Mouse (Mus musculus) stomach, embryonic 16.5 days (tissue): Measurements from ENCODE around the gene Capn7. TPM values are rescaled to one million over a fixed set of nuclear protein-coding genes. Genes with fewer than 3 reads are reported as not detected.
A peak's percentile ranks its signal among the peaks of the same experiment; 100 is the strongest.

Experiments used
- ATAC-seq: fragments of 200-750 bp; cut with Nextera tagmentation; 2 replicates; pipeline ENCODE4 v1.8.0; 2017; ENCODE audit warnings: moderate number of reproducible peaks, moderate TSS enrichment; ENCODE audit not compliant: insufficient read depth, low FRiP score
- H3K27ac ChIP-seq: fragments of 300-500 bp; sonication (generic); 2 replicates; pipeline ENCODE4 v1.5.1; 2014; ENCODE audit warnings: low read length
- H3K27me3 ChIP-seq: fragments of 300-500 bp; sonication (generic); 2 replicates; pipeline ENCODE4 v1.6.1; 2014; ENCODE audit warnings: low read length, control low read depth, mixed read lengths; ENCODE audit not compliant: control insufficient read depth, insufficient read depth
- H3K36me3 ChIP-seq: fragments of 300-500 bp; sonication (generic); 2 replicates; pipeline ENCODE4 v1.6.1; 2014; ENCODE audit warnings: low read length; ENCODE audit not compliant: control insufficient read depth, insufficient read depth
- H3K4me1 ChIP-seq: fragments of 300-500 bp; sonication (generic); 2 replicates; pipeline ENCODE4 v1.6.1; 2014; ENCODE audit warnings: low read length, control low read depth, mixed read lengths; ENCODE audit not compliant: control insufficient read depth, insufficient read depth
- H3K4me2 ChIP-seq: fragments of 300-500 bp; sonication (generic); 2 replicates; pipeline ENCODE4 v1.6.1; 2014; ENCODE audit warnings: low read depth, low read length, mixed read lengths
- H3K4me3 ChIP-seq: fragments of 300-500 bp; sonication (generic); replicated peaks from 2 replicates; pipeline ENCODE4 v1.5.1; 2014; ENCODE audit warnings: mild to moderate bottlenecking, low read length
- H3K9ac ChIP-seq: fragments of 300-500 bp; sonication (generic); 2 replicates; pipeline ENCODE4 v1.6.1; 2014; ENCODE audit warnings: low read length
- H3K9me3 ChIP-seq: fragments of 300-500 bp; sonication (generic); replicated peaks from 2 replicates; pipeline ENCODE4 v1.6.1; 2016; ENCODE audit warnings: low read length, control low read depth; ENCODE audit not compliant: control insufficient read depth
- WGBS: fragments of 180-500 bp; shearing (Covaris S2); extraction: QIAGEN DNeasy Blood & Tissue Kit; methylation state at CpG from one replicate; pipeline ENCODE4 v1.1.7; 2014; 5-methylcytosine and 5-hydroxymethylcytosine counted together
- polyA plus RNA-seq: library from polyadenylated mRNA; unstranded; fragments of >200 nt; fragmentation: Nextera tagmentation; extraction: Ambion mirVana; gene quantifications from 2 replicates; pipeline ENCODE4 v1.2.1, GENCODE M21; 2015

Capn7 gene
- polyA plus RNA-seq, 1 experiment from 2014 or later: 35.7 TPM

GRCm38 (mm10) chr14:31392873-31393545, 56.6 kb downstream of the Capn7 start:
- 67% methylated on average over 8 of the region's 8 CpGs for WGBS
- Histone ChIP-seq H3K4me1 (peaks cover 12% of the 10 kb centered on the region), H3K4me2 (no peak overlapping the region), H3K9ac (no peak overlapping the region), H3K27ac (no peak overlapping the region), H3K4me3 (no peak overlapping the region), H3K27me3 (no peaks in the 10 kb centered on the region), H3K36me3 (no peaks in the 10 kb centered on the region), H3K9me3 (no peaks in the 10 kb centered on the region; the same call in 1 of the 2 replicates)
- ATAC-seq: no peak

GRCm38 (mm10) chr14:31393546-31393890, 57.1 kb downstream of the Capn7 start:
- WGBS: 83% methylated on average over 3 of the region's 3 CpGs
- H3K9ac ChIP-seq: no peak overlapping the region
- H3K36me3 ChIP-seq: no peaks in the 10 kb centered on the region
- no peak overlapping the region for H3K4me3 ChIP-seq
- H3K27me3 ChIP-seq: no peaks in the 10 kb centered on the region
- no peak overlapping the region for H3K27ac ChIP-seq
- no peaks in the 10 kb centered on the region; the same call in 1 of the 2 replicates for H3K9me3 ChIP-seq
- peaks cover 12% of the 10 kb centered on the region for H3K4me1 ChIP-seq
- H3K4me2 ChIP-seq: no peak overlapping the region
- ATAC-seq: no peak

- 0 out of 2 replicates have a peak, but pooled peaks have one; percentile 30 for ATAC-seq
- Histone ChIP-seq H3K9ac (0 out of 2 replicates have a peak overlapping the region, but pooled peaks have one; percentile 35), H3K27ac (no peak overlapping the region), H3K4me2 (no peak overlapping the region), H3K36me3 (no peaks in the 10 kb centered on the region), H3K27me3 (no peaks in the 10 kb centered on the region), H3K4me3 (no peak overlapping the region), H3K4me1 (peaks cover 12% of the 10 kb centered on the region), H3K9me3 (no peaks in the 10 kb centered on the region; the same call in 1 of the 2 replicates)
- 65% methylated on average over 7 of the region's 7 CpGs for WGBS
These were observed 57.6 kb downstream of the Capn7 start for GRCm38 (mm10) chr14:31393936-31394630.

GRCm38 (mm10) chr14:31394822-31395532, 58.5 kb downstream of the Capn7 start:
- no peak for ATAC-seq

GRCm38 (mm10) chr14:31395629-31396199, 59.3 kb downstream of the Capn7 start:
- H3K27ac ChIP-seq: no peak overlapping the region

More at GRCm38 (mm10) chr14:31394822-31395532, 58.5 kb downstream of the Capn7 start:
- Histone ChIP-seq H3K4me2 (no peak overlapping the region), H3K9me3 (no peaks in the 10 kb centered on the region; the same call in 1 of the 2 replicates), H3K9ac (no peak overlapping the region), H3K4me3 (no peak overlapping the region), H3K36me3 (no peaks in the 10 kb centered on the region), H3K27ac (peak overlapping the region; percentile 18; the same call in 1 of the 2 replicates), H3K4me1 (peaks cover 12% of the 10 kb centered on the region), H3K27me3 (no peaks in the 10 kb centered on the region)
- 92% methylated on average over 9 of the region's 9 CpGs for WGBS

GRCm38 (mm10) chr14:31396428-31396827, 60.0 kb downstream of the Capn7 start:
- no peak overlapping the region for H3K9ac ChIP-seq
- no peaks in the 10 kb centered on the region for H3K36me3 ChIP-seq
- no peak overlapping the region for H3K4me2 ChIP-seq
- no peaks in the 10 kb centered on the region; the same call in 1 of the 2 replicates for H3K9me3 ChIP-seq
- 83% methylated on average over 2 of the region's 2 CpGs for WGBS
- peaks cover 17% of the 10 kb centered on the region for H3K4me1 ChIP-seq
- no peak overlapping the region for H3K27ac ChIP-seq
- H3K27me3 ChIP-seq: no peaks in the 10 kb centered on the region
- no peak overlapping the region for H3K4me3 ChIP-seq
- no peak for ATAC-seq

More at GRCm38 (mm10) chr14:31395629-31396199, 59.3 kb downstream of the Capn7 start:
- no peaks in the 10 kb centered on the region; the same call in 1 of the 2 replicates for H3K9me3 ChIP-seq
- no peak overlapping the region for H3K9ac ChIP-seq
- no peaks in the 10 kb centered on the region for H3K27me3 ChIP-seq
- no peak overlapping the region for H3K4me3 ChIP-seq
- no peak overlapping the region for H3K4me2 ChIP-seq
- ATAC-seq: no peak
- 92% methylated on average over 7 of the region's 7 CpGs for WGBS
- no peaks in the 10 kb centered on the region for H3K36me3 ChIP-seq
- H3K4me1 ChIP-seq: peaks cover 12% of the 10 kb centered on the region

GRCm38 (mm10) chr14:31397353-31397752, 60.9 kb downstream of the Capn7 start:
- no peak for ATAC-seq

GRCm38 (mm10) chr14:31397791-31398595, 61.6 kb downstream of the Capn7 start:
- no peaks in the 10 kb centered on the region for H3K27me3 ChIP-seq
- WGBS: 78% methylated on average over 9 of the region's 9 CpGs
- H3K9ac ChIP-seq: no peak overlapping the region
- no peak overlapping the region for H3K27ac ChIP-seq
- no peak overlapping the region for H3K4me2 ChIP-seq
- peaks cover 17% of the 10 kb centered on the region for H3K4me1 ChIP-seq
- ATAC-seq: no peak
- no peak overlapping the region for H3K4me3 ChIP-seq
- H3K9me3 ChIP-seq: no peaks in the 10 kb centered on the region; the same call in 1 of the 2 replicates
- H3K36me3 ChIP-seq: no peaks in the 10 kb centered on the region

More at GRCm38 (mm10) chr14:31397353-31397752, 60.9 kb downstream of the Capn7 start:
- Histone ChIP-seq H3K36me3 (no peaks in the 10 kb centered on the region), H3K9me3 (no peaks in the 10 kb centered on the region; the same call in 1 of the 2 replicates), H3K27ac (no peak overlapping the region), H3K4me2 (no peak overlapping the region), H3K4me1 (peaks cover 17% of the 10 kb centered on the region), H3K27me3 (no peaks in the 10 kb centered on the region), H3K9ac (no peak overlapping the region), H3K4me3 (no peak overlapping the region)
- 80% methylated on average over 12 of the region's 12 CpGs for WGBS
